Mouse (Mus musculus): ENCODE measurements at regions not wholly inside any gene's neighbourhood (a gene's known extent, or its start where the extent isn't known, plus 50 kb on each side); places are given as distances from the start of the nearest gene placed in this dataset.

- Histone ChIP-seq H3K36me3 (no peaks in the 10 kb centered on the region), H3K9ac (no peak overlapping the region), H3K4me1 (replicated peaks) (no peaks in the 10 kb centered on the region), H3K27me3 (replicated peaks) (no peaks in the 10 kb centered on the region), H3K4me3 (replicated peaks) (no peak overlapping the region), H3K4me2 (replicated peaks) (no peak overlapping the region), H3K9me3 (no peaks in the 10 kb centered on the region), H3K27ac (no peak overlapping the region)
- WGBS, result 66% methylated on average over 12 of the region's 12 CpGs
- ATAC-seq, result no peak
Observed at GRCm38 (mm10) chr19:60015614-60016300, 72.3 kb upstream of the Rab11fip2 start.

- H3K9me3 ChIP-seq, result no peaks in the 10 kb centered on the region
- H3K27ac ChIP-seq, result no peak overlapping the region
- no peaks in the 10 kb centered on the region for H3K4me1 ChIP-seq (replicated peaks)
- no peak overlapping the region for H3K4me3 ChIP-seq (replicated peaks)
- no peak overlapping the region for H3K4me2 ChIP-seq (replicated peaks)
- H3K9ac ChIP-seq, result no peak overlapping the region
- H3K36me3 ChIP-seq, result no peaks in the 10 kb centered on the region
- WGBS, result 93% methylated on average over 1 of the region's 1 CpGs
- H3K27me3 ChIP-seq (replicated peaks), result no peaks in the 10 kb centered on the region
- no peak for ATAC-seq
Observed at GRCm38 (mm10) chr19:59995557-59995956, 52.1 kb upstream of the Rab11fip2 start.

All from intestine, embryonic 15.5 days (tissue).